Mouse (Mus musculus) forebrain, embryonic 11.5 days (tissue): Measurements from ENCODE around the gene Nlrp6. TPM values are rescaled to one million over a fixed set of nuclear protein-coding genes. Genes with fewer than 3 reads are reported as not detected.
A peak's percentile ranks its signal among the peaks of the same experiment; 100 is the strongest.

Experiments used
- ATAC-seq: fragments of 200-750 bp; cut with Nextera tagmentation; replicated peaks from 2 replicates; pipeline ENCODE4 v1.8.0; 2017; ENCODE audit warnings: moderate TSS enrichment; ENCODE audit not compliant: low FRiP score
- DNase-seq: peaks from one replicate; pipeline ENCODE4 v3.0.0-alpha.2; 2017; ENCODE audit warnings: low spot score
- H3K27ac ChIP-seq: fragments of 300-500 bp; sonication (generic); 2 replicates; pipeline ENCODE4 v1.5.1; 2014; ENCODE audit warnings: low read depth, low read length
- H3K27me3 ChIP-seq: fragments of 300-500 bp; sonication (generic); 2 replicates; pipeline ENCODE4 v1.6.1; 2014; ENCODE audit warnings: mild to moderate bottlenecking, low read length, mixed read lengths; ENCODE audit not compliant: control insufficient read depth, insufficient read depth
- H3K36me3 ChIP-seq: fragments of 300-500 bp; sonication (generic); 2 replicates; pipeline ENCODE4 v1.6.1; 2014; ENCODE audit warnings: mild to moderate bottlenecking, low read length, moderate library complexity, mixed read lengths; ENCODE audit not compliant: control insufficient read depth, insufficient read depth
- H3K4me1 ChIP-seq: fragments of 300-500 bp; sonication (generic); replicated peaks from 2 replicates; pipeline ENCODE4 v1.6.1; 2014; ENCODE audit warnings: low read length, mixed read lengths; ENCODE audit not compliant: control insufficient read depth, insufficient read depth
- H3K4me2 ChIP-seq: fragments of 300-500 bp; sonication (generic); 2 replicates; pipeline ENCODE4 v1.6.1; 2014; ENCODE audit warnings: low read depth, mild to moderate bottlenecking, low read length, moderate library complexity, mixed read lengths; ENCODE audit not compliant: severe bottlenecking
- H3K4me3 ChIP-seq: fragments of 300-500 bp; sonication (generic); 2 replicates; pipeline ENCODE4 v1.5.1; 2014; ENCODE audit warnings: low read depth, low read length
- H3K9ac ChIP-seq: fragments of 300-500 bp; sonication (generic); 2 replicates; pipeline ENCODE4 v1.6.1; 2014; ENCODE audit warnings: low read length
- H3K9me3 ChIP-seq: fragments of 300-500 bp; sonication (generic); 2 replicates; pipeline ENCODE4 v1.6.1; 2016; ENCODE audit warnings: low read length, mixed read lengths; ENCODE audit not compliant: control insufficient read depth
- WGBS: fragments of 180-500 bp; shearing (Covaris S2); extraction: QIAGEN DNeasy Blood & Tissue Kit; methylation state at CpG from one replicate; pipeline ENCODE4 v1.1.7; 2014; 5-methylcytosine and 5-hydroxymethylcytosine counted together
- polyA plus RNA-seq: library from polyadenylated mRNA; unstranded; fragments of >200 nt; fragmentation: Nextera tagmentation; extraction: Ambion mirVana; gene quantifications from 2 replicates; pipeline ENCODE4 v1.2.1, GENCODE M21; 2014

Nlrp6 gene
- polyA plus RNA-seq, 1 experiment from 2014 or later: 0.37 TPM

- H3K36me3 ChIP-seq: no peaks in the 10 kb centered on the region
- no peaks in the 10 kb centered on the region for H3K9me3 ChIP-seq
- ATAC-seq (peak; percentile 90), DNase-seq (peak; percentile 93)
- peaks cover 2% of the 10 kb centered on the region; the same call in 1 of the 2 replicates for H3K4me1 ChIP-seq
- 4% methylated on average over 33 of the region's 33 CpGs for WGBS
- H3K4me2 ChIP-seq: peak within 1 kb of the TSS; percentile 71
- peak within 1 kb of the TSS; percentile 76 for H3K9ac ChIP-seq
- no peaks in the 10 kb centered on the region for H3K27me3 ChIP-seq
- peak within 1 kb of the TSS; percentile 49 for H3K4me3 ChIP-seq
- H3K27ac ChIP-seq: no peak within 1 kb of the TSS
Measured at GRCm38 (mm10) chr7:140941222-140942051, 20.7 kb downstream of the Nlrp6 start, which contains the start of gene Pgghg. Gene Pgghg (plus strand): TSS chr7:140941391.

DNA sequence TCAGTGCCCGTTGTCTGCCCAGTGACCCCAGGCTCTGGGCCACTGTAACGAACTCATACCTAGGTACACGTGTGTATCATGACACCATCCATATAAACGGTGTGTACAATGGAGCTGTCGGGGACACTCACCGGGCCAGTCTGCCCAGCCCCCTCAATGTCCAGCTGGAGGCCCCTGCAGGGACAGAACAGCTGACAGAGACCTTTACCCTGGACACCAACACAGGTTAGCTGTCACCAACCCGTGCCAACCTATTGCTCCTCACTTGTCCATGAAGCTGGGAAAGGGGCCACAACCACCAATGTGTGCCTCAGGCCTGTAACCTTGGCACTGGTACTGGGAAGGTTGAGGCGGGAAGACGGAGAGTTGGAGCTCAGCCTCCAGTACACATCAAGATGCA lies 21.6 kb downstream of the Nlrp6 start:
- ATAC-seq: no peak
- Histone ChIP-seq H3K36me3 (no peaks in the 10 kb centered on the region), H3K4me2 (peak overlapping the region; percentile 71), H3K9ac (peak overlapping the region; percentile 76), H3K9me3 (no peaks in the 10 kb centered on the region), H3K27me3 (no peaks in the 10 kb centered on the region), H3K4me3 (peak overlapping the region; percentile 49), H3K27ac (no peak overlapping the region), H3K4me1 (peaks cover 2% of the 10 kb centered on the region; the same call in 1 of the 2 replicates)
- 67% methylated on average over 9 of the region's 9 CpGs for WGBS
- no peak for DNase-seq

GRCm38 (mm10) chr7:140942811-140943210 lies 22.1 kb downstream of the Nlrp6 start:
- no peak for ATAC-seq
- DNase-seq: no peak
- H3K9me3 ChIP-seq: no peaks in the 10 kb centered on the region
- no peaks in the 10 kb centered on the region for H3K36me3 ChIP-seq
- no peak overlapping the region for H3K9ac ChIP-seq
- 91% methylated on average over 10 of the region's 10 CpGs for WGBS
- H3K4me1 ChIP-seq: peaks cover 2% of the 10 kb centered on the region; the same call in 1 of the 2 replicates
- H3K4me2 ChIP-seq: no peak overlapping the region
- H3K27me3 ChIP-seq: no peaks in the 10 kb centered on the region
- H3K27ac ChIP-seq: no peak overlapping the region
- no peak overlapping the region for H3K4me3 ChIP-seq

DNA sequence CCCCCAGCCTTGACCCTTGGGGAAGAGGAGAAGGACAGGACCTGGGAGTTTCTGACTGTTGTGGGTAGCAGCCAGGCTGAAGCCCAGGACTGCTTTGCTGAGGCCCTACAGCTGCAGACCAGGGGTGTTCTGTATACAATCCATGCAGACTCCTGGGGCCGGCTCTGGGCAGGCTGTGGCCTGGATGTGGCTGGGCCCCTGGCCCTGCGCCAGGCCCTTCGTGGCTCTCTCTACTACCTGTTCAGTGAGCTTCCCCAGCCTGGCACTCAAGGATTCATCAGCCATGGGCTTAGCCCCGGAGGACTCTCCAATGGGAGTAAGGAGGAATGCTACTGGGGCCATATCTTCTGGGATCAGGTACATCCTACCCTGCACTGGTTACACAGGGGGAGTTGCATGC lies 22.7 kb downstream of the Nlrp6 start:
- Histone ChIP-seq H3K9ac (no peak overlapping the region), H3K4me1 (peaks cover 2% of the 10 kb centered on the region; the same call in 1 of the 2 replicates), H3K4me3 (no peak overlapping the region), H3K36me3 (no peaks in the 10 kb centered on the region), H3K27ac (no peak overlapping the region), H3K27me3 (no peaks in the 10 kb centered on the region), H3K4me2 (no peak overlapping the region), H3K9me3 (no peaks in the 10 kb centered on the region)
- WGBS: 90% methylated on average over 4 of the region's 4 CpGs
- ATAC-seq (no peak), DNase-seq (no peak)

- DNase-seq (no peak), ATAC-seq (no peak)
- Histone ChIP-seq H3K9me3 (no peaks in the 10 kb centered on the region), H3K27ac (no peak overlapping the region), H3K36me3 (no peaks in the 10 kb centered on the region), H3K27me3 (no peaks in the 10 kb centered on the region), H3K9ac (no peak overlapping the region), H3K4me2 (no peak overlapping the region), H3K4me3 (no peak overlapping the region), H3K4me1 (peaks cover 2% of the 10 kb centered on the region; the same call in 1 of the 2 replicates)
- WGBS: 94% methylated on average over 7 of the region's 7 CpGs
Measured at GRCm38 (mm10) chr7:140944236-140944635, 23.5 kb downstream of the Nlrp6 start.

DNA sequence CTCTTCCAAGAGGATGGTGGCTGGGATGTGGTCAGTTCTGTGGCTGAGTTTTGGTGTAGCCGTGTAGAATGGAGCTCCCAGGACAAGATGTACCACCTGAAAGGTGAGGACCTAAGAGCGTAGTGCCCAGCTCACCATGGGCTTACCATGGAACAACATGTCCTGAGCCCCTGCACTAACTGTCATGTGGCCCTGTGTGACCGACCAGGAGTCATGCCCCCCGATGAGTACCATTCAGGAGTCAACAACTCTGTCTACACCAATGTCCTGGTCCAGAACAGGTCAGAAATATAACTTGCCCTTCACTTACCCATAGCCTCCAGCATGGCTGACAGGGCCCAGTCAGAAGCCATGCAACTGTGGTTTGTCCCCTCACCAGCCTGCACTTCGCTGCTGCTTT lies 24.5 kb downstream of the Nlrp6 start:
- ATAC-seq (no peak), DNase-seq (peak; percentile 41)
- no peak overlapping the region for H3K4me3 ChIP-seq
- peaks cover 2% of the 10 kb centered on the region; the same call in 1 of the 2 replicates for H3K4me1 ChIP-seq
- WGBS: 95% methylated on average over 5 of the region's 5 CpGs
- no peaks in the 10 kb centered on the region for H3K36me3 ChIP-seq
- H3K27ac ChIP-seq: no peak overlapping the region
- H3K9me3 ChIP-seq: no peaks in the 10 kb centered on the region
- no peak overlapping the region for H3K9ac ChIP-seq
- no peak overlapping the region for H3K4me2 ChIP-seq
- H3K27me3 ChIP-seq: no peaks in the 10 kb centered on the region

DNA sequence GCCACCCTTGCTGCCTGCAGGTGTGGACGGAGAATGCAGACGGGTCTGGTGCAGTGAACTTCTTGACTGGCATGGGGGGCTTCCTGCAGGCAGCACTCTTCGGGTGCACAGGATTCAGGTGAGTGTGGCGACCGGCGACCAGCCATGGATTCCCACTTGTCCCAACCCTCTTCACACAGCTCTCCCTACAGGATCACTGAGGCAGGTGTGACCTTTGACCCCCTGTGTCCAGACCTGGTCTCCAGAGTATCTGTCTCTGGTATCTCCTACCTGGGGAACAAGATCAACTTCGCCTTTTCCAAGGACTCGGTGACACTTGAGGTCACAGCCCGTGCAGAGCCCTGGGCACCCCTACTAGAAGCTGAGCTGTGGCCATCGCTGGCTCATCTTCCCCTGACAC lies 25.6 kb downstream of the Nlrp6 start:
- ATAC-seq (no peak), DNase-seq (no peak)
- Histone ChIP-seq H3K9me3 (no peaks in the 10 kb centered on the region), H3K9ac (no peak overlapping the region), H3K27me3 (no peaks in the 10 kb centered on the region), H3K36me3 (no peaks in the 10 kb centered on the region), H3K4me1 (peaks cover 10% of the 10 kb centered on the region; the same call in 1 of the 2 replicates), H3K4me3 (no peak overlapping the region), H3K27ac (no peak overlapping the region), H3K4me2 (no peak overlapping the region)
- WGBS: 91% methylated on average over 10 of the region's 10 CpGs

DNA sequence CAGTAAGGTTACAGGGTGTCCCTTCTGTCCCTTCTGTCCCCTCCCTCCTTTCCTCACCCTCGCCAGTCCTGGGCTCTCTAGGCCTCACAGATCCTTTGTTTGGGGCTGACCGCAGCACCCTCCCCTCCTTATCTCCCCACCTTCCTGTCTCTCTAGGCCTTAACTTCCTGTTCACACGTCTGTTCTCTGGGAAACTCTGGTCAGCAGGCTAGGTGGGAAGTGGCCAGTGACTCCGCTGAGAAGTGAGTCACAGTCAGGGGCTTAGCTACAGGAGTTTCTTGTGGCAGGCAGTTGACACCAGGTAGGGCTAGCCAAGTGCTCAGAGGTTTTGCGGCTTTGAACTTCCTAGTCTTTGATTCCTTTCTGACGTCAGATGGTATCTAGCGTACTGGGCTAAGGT lies 26.3 kb downstream of the Nlrp6 start:
- no peak overlapping the region for H3K4me3 ChIP-seq
- no peak overlapping the region for H3K27ac ChIP-seq
- WGBS: 80% methylated on average over 7 of the region's 7 CpGs
- H3K36me3 ChIP-seq: no peaks in the 10 kb centered on the region
- DNase-seq (no peak), ATAC-seq (no peak)
- no peak overlapping the region for H3K9ac ChIP-seq
- H3K4me2 ChIP-seq: no peak overlapping the region
- H3K9me3 ChIP-seq: no peaks in the 10 kb centered on the region
- peaks cover 10% of the 10 kb centered on the region; the same call in 1 of the 2 replicates for H3K4me1 ChIP-seq
- no peaks in the 10 kb centered on the region for H3K27me3 ChIP-seq

- 90% methylated on average over 8 of the region's 8 CpGs for WGBS
- DNase-seq (no peak), ATAC-seq (no peak)
- no peak overlapping the region for H3K27ac ChIP-seq
- H3K9ac ChIP-seq: no peak overlapping the region
- H3K27me3 ChIP-seq: no peaks in the 10 kb centered on the region
- no peak overlapping the region for H3K4me2 ChIP-seq
- no peak overlapping the region for H3K4me3 ChIP-seq
- H3K36me3 ChIP-seq: no peaks in the 10 kb centered on the region
- peaks cover 8% of the 10 kb centered on the region; the same call in 1 of the 2 replicates for H3K4me1 ChIP-seq
- H3K9me3 ChIP-seq: no peaks in the 10 kb centered on the region
Measured at GRCm38 (mm10) chr7:140948161-140948560, 27.5 kb downstream of the Nlrp6 start.
